Mouse (Mus musculus): ENCODE results near the gene Bbip1.

Bbip1 gene

GRCm38 (mm10) chr19:53890781-53891251 is 53.6 kb downstream of the Bbip1 start:
- DNase-seq (ENCODE audit: low spot score) = no peak

GRCm38 (mm10) chr19:53890274-53890673 is 54.2 kb downstream of the Bbip1 start:
- DNase-seq (ENCODE audit: low spot score) = no peak

GRCm38 (mm10) chr19:53889555-53889954 is 54.9 kb downstream of the Bbip1 start:
- no peak for DNase-seq (ENCODE audit: low spot score)

- DNase-seq (ENCODE audit: low spot score) = no peak
Observed at GRCm38 (mm10) chr19:53888331-53888730, 56.1 kb downstream of the Bbip1 start.

GRCm38 (mm10) chr19:53887822-53888221 is 56.6 kb downstream of the Bbip1 start:
- DNase-seq (ENCODE audit: low spot score) = no peak

GRCm38 (mm10) chr19:53886576-53887370 is 57.7 kb downstream of the Bbip1 start:
- no peak for DNase-seq (ENCODE audit: low spot score)

- no peak for DNase-seq (ENCODE audit: low spot score)
Observed at GRCm38 (mm10) chr19:53885450-53885849, 59.0 kb downstream of the Bbip1 start.

- no peak for DNase-seq (ENCODE audit: low spot score)
Observed at GRCm38 (mm10) chr19:53881786-53882185, 62.6 kb downstream of the Bbip1 start.

- DNase-seq (ENCODE audit: low spot score) = no peak
Observed at GRCm38 (mm10) chr19:53880460-53880859, 64.0 kb downstream of the Bbip1 start.

Measured in ovary, postnatal 10 days (tissue).